Mouse (Mus musculus) neural tube, embryonic 15.5 days (tissue): ENCODE data around the gene 4921539E11Rik. TPM values are rescaled to one million over a fixed set of nuclear protein-coding genes. Genes with fewer than 3 reads are reported as not detected.

Source experiments
- ATAC-seq: fragments of 200-750 bp; cut with Nextera tagmentation; 2 replicates; pipeline ENCODE4 v1.8.0; 2017; ENCODE audit warnings: mild to moderate bottlenecking, moderate TSS enrichment, moderate library complexity; ENCODE audit not compliant: low FRiP score
- H3K27ac ChIP-seq: fragments of 300-500 bp; sonication (generic); replicated peaks from 2 replicates; pipeline ENCODE4 v1.5.1; 2015; ENCODE audit warnings: mild to moderate bottlenecking, inconsistent platforms
- H3K27me3 ChIP-seq: fragments of 300-500 bp; sonication (generic); replicated peaks from 2 replicates; pipeline ENCODE4 v1.6.1; 2015; ENCODE audit warnings: inconsistent platforms
- H3K36me3 ChIP-seq: fragments of 300-500 bp; sonication (generic); 2 replicates; pipeline ENCODE4 v1.6.1; 2015; ENCODE audit warnings: inconsistent platforms
- H3K4me1 ChIP-seq: fragments of 300-500 bp; sonication (generic); 2 replicates; pipeline ENCODE4 v1.6.1; 2015; ENCODE audit warnings: inconsistent platforms
- H3K4me2 ChIP-seq: fragments of 300-500 bp; sonication (generic); 2 replicates; pipeline ENCODE4 v1.6.1; 2015; ENCODE audit warnings: inconsistent platforms, mild to moderate bottlenecking, moderate library complexity
- H3K4me3 ChIP-seq: fragments of 300-500 bp; sonication (generic); replicated peaks from 2 replicates; pipeline ENCODE4 v1.5.1; 2015; ENCODE audit warnings: mild to moderate bottlenecking, inconsistent platforms
- H3K9ac ChIP-seq: fragments of 300-500 bp; sonication (generic); replicated peaks from 2 replicates; pipeline ENCODE4 v1.6.1; 2015; ENCODE audit warnings: mild to moderate bottlenecking, inconsistent platforms
- H3K9me3 ChIP-seq: fragments of 300-500 bp; sonication (generic); replicated peaks from 2 replicates; pipeline ENCODE4 v1.6.1; 2016; ENCODE audit warnings: inconsistent platforms
- WGBS: fragments of 180-500 bp; shearing (Covaris S2); methylation state at CpG from one replicate; pipeline ENCODE4 v1.1.7; 2015; ENCODE audit warnings: mixed read lengths; 5-methylcytosine and 5-hydroxymethylcytosine counted together
- polyA plus RNA-seq: library from polyadenylated mRNA; unstranded; fragments of >200 nt; fragmentation: Nextera tagmentation; extraction: Ambion mirVana; gene quantifications from 2 replicates; pipeline ENCODE4 v1.2.1, GENCODE M21; 2015

The 4921539E11Rik gene
- polyA plus RNA-seq, 1 experiment from 2014 or later, result not detected

GRCm38 (mm10) chr4:103222854-103223253, 67.8 kb downstream of the 4921539E11Rik start:
- no peaks in the 10 kb centered on the region for H3K36me3 ChIP-seq
- no peak overlapping the region for H3K4me3 ChIP-seq
- H3K4me2 ChIP-seq, result no peak overlapping the region
- no peak overlapping the region for H3K27ac ChIP-seq
- H3K4me1 ChIP-seq, result no peaks in the 10 kb centered on the region
- 46% methylated on average over 9 of the region's 9 CpGs for WGBS
- H3K27me3 ChIP-seq, result no peaks in the 10 kb centered on the region
- no peaks in the 10 kb centered on the region for H3K9me3 ChIP-seq
- no peak for ATAC-seq
- no peak overlapping the region for H3K9ac ChIP-seq

- Histone ChIP-seq H3K27me3 (no peaks in the 10 kb centered on the region), H3K36me3 (no peaks in the 10 kb centered on the region), H3K9ac (no peak overlapping the region), H3K9me3 (no peaks in the 10 kb centered on the region), H3K4me2 (no peak overlapping the region), H3K4me3 (no peak overlapping the region), H3K27ac (no peak overlapping the region), H3K4me1 (no peaks in the 10 kb centered on the region)
- no peak for ATAC-seq
- WGBS, result 87% methylated on average over 6 of the region's 6 CpGs
These were observed 68.9 kb downstream of the 4921539E11Rik start for GRCm38 (mm10) chr4:103221789-103222188.

- Histone ChIP-seq H3K27me3 (no peaks in the 10 kb centered on the region), H3K36me3 (no peaks in the 10 kb centered on the region), H3K4me1 (peaks cover 7% of the 10 kb centered on the region), H3K9me3 (no peaks in the 10 kb centered on the region), H3K27ac (no peak overlapping the region), H3K4me2 (no peak overlapping the region), H3K4me3 (no peak overlapping the region), H3K9ac (no peak overlapping the region)
- ATAC-seq, result no peak
- 61% methylated on average over 5 of the region's 5 CpGs for WGBS
These were observed 71.7 kb downstream of the 4921539E11Rik start for GRCm38 (mm10) chr4:103219011-103219410.

GRCm38 (mm10) chr4:103216046-103216445, 74.6 kb downstream of the 4921539E11Rik start:
- Histone ChIP-seq H3K4me2 (no peak overlapping the region), H3K27ac (no peak overlapping the region), H3K9me3 (no peaks in the 10 kb centered on the region), H3K27me3 (no peaks in the 10 kb centered on the region), H3K4me1 (peaks cover 23% of the 10 kb centered on the region), H3K9ac (no peak overlapping the region), H3K36me3 (0 out of 2 replicates have a peak, but pooled peaks cover 2% of the 10 kb centered on the region), H3K4me3 (no peak overlapping the region)
- no peak for ATAC-seq
- 88% methylated on average over 6 of the region's 6 CpGs for WGBS

GRCm38 (mm10) chr4:103214925-103215820, 75.5 kb downstream of the 4921539E11Rik start, which contains the start of gene Slc35d1:
TSS of gene Slc35d1 (minus strand) at chr4:103215164.
- peak; percentile 94 for ATAC-seq
- Histone ChIP-seq H3K4me1 (peaks cover 23% of the 10 kb centered on the region), H3K36me3 (0 out of 2 replicates have a peak, but pooled peaks cover 5% of the 10 kb centered on the region), H3K27me3 (no peaks in the 10 kb centered on the region), H3K9ac (peak within 1 kb of the TSS; percentile 94), H3K4me2 (peak within 1 kb of the TSS; percentile 69), H3K27ac (peak within 1 kb of the TSS; percentile 99), H3K4me3 (peak within 1 kb of the TSS; percentile 89), H3K9me3 (no peaks in the 10 kb centered on the region)
- 3% methylated on average over 52 of the region's 70 CpGs for WGBS

GRCm38 (mm10) chr4:103214498-103214924, 76.2 kb downstream of the 4921539E11Rik start:
- ATAC-seq, result peak; percentile 89
- under 1% methylated on average over 48 of the region's 48 CpGs for WGBS
- Histone ChIP-seq H3K9me3 (no peaks in the 10 kb centered on the region), H3K36me3 (peaks cover 12% of the 10 kb centered on the region), H3K9ac (peak overlapping the region; percentile 94), H3K27me3 (no peaks in the 10 kb centered on the region), H3K27ac (peak overlapping the region; percentile 99), H3K4me3 (peak overlapping the region; percentile 89), H3K4me1 (peaks cover 23% of the 10 kb centered on the region), H3K4me2 (peak overlapping the region; percentile 69)

GRCm38 (mm10) chr4:103213859-103214497, 76.7 kb downstream of the 4921539E11Rik start:
- ATAC-seq, result no peak
- WGBS, result 4% methylated on average over 30 of the region's 30 CpGs
- peak overlapping the region; percentile 94 for H3K9ac ChIP-seq
- H3K4me3 ChIP-seq, result peak overlapping the region; percentile 89
- no peaks in the 10 kb centered on the region for H3K9me3 ChIP-seq
- H3K4me2 ChIP-seq, result peak overlapping the region; percentile 69
- H3K36me3 ChIP-seq, result peaks cover 17% of the 10 kb centered on the region
- peaks cover 23% of the 10 kb centered on the region for H3K4me1 ChIP-seq
- H3K27me3 ChIP-seq, result no peaks in the 10 kb centered on the region
- peak overlapping the region; percentile 99 for H3K27ac ChIP-seq

GRCm38 (mm10) chr4:103208553-103208952, 82.1 kb downstream of the 4921539E11Rik start:
- H3K9ac ChIP-seq, result no peak overlapping the region
- H3K27me3 ChIP-seq, result no peaks in the 10 kb centered on the region
- no peaks in the 10 kb centered on the region for H3K9me3 ChIP-seq
- peaks cover 38% of the 10 kb centered on the region for H3K36me3 ChIP-seq
- WGBS, result 96% methylated on average over 1 of the region's 1 CpGs
- no peak overlapping the region for H3K4me3 ChIP-seq
- H3K4me2 ChIP-seq, result no peak overlapping the region
- H3K27ac ChIP-seq, result no peak overlapping the region
- H3K4me1 ChIP-seq, result peaks cover 12% of the 10 kb centered on the region
- no peak for ATAC-seq

- H3K4me2 ChIP-seq, result no peak overlapping the region
- ATAC-seq, result no peak
- H3K27ac ChIP-seq, result no peak overlapping the region
- no peaks in the 10 kb centered on the region for H3K27me3 ChIP-seq
- no peaks in the 10 kb centered on the region for H3K9me3 ChIP-seq
- no peak overlapping the region for H3K9ac ChIP-seq
- 59% methylated on average over 2 of the region's 2 CpGs for WGBS
- peaks cover 31% of the 10 kb centered on the region for H3K36me3 ChIP-seq
- no peak overlapping the region for H3K4me3 ChIP-seq
- H3K4me1 ChIP-seq, result no peaks in the 10 kb centered on the region
These were observed 87.0 kb downstream of the 4921539E11Rik start for GRCm38 (mm10) chr4:103203646-103204045.

- Histone ChIP-seq H3K4me1 (no peaks in the 10 kb centered on the region), H3K4me3 (no peak overlapping the region), H3K9ac (no peak overlapping the region), H3K27ac (no peak overlapping the region), H3K36me3 (peaks cover 26% of the 10 kb centered on the region), H3K4me2 (no peak overlapping the region), H3K27me3 (no peaks in the 10 kb centered on the region), H3K9me3 (no peaks in the 10 kb centered on the region)
- ATAC-seq, result no peak
- WGBS, result 95% methylated on average over 1 of the region's 1 CpGs
These were observed 90.6 kb downstream of the 4921539E11Rik start for GRCm38 (mm10) chr4:103200046-103200445.

- Histone ChIP-seq H3K9me3 (no peaks in the 10 kb centered on the region), H3K27me3 (no peaks in the 10 kb centered on the region), H3K9ac (no peak overlapping the region), H3K4me2 (no peak overlapping the region), H3K27ac (no peak overlapping the region), H3K36me3 (peaks cover 27% of the 10 kb centered on the region), H3K4me3 (no peak overlapping the region), H3K4me1 (no peaks in the 10 kb centered on the region)
- ATAC-seq, result no peak
- WGBS, result 38% methylated on average over 4 of the region's 4 CpGs
These were observed 91.6 kb downstream of the 4921539E11Rik start for GRCm38 (mm10) chr4:103199086-103199485.
